Mouse (Mus musculus) fibroblast of lung, adult 2 months (primary cell): ENCODE measurements at regions not wholly inside any gene's neighbourhood (a gene's known extent, or its start where the extent isn't known, plus 50 kb on each side); places are given as distances from the start of the nearest gene placed in this dataset.

ENCODE experiments used
- DNase-seq: peaks from one replicate; pipeline ENCODE4 v3.0.0-alpha.2; 2011; ENCODE audit warnings: low read depth

- DNase-seq: no peak
Observed at GRCm38 (mm10) chr3:70860909-70861675, 853.7 kb downstream of the Otol1 start.

- peak; percentile 19 for DNase-seq
Observed at GRCm38 (mm10) chr3:70873688-70874551, 866.5 kb downstream of the Otol1 start.

GRCm38 (mm10) chr3:70874614-70875013 is 867.2 kb downstream of the Otol1 start:
- DNase-seq: no peak
